Mouse (Mus musculus): ENCODE results near the gene Cdk6. TPM values are rescaled to one million over a fixed set of nuclear protein-coding genes. Genes with fewer than 3 reads are reported as not detected.

Gene Cdk6
- polyA plus RNA-seq, 1 experiment from 2014 or later = 17.8 TPM

- Histone ChIP-seq H3K4me2 (replicated peaks; ENCODE audit: low read depth, low read length) (no peak overlapping the region), H3K9me3 (ENCODE audit: control insufficient read depth, low read length) (no peaks in the 10 kb centered on the region), H3K9ac (ENCODE audit: low read depth, low read length) (no peak overlapping the region), H3K27ac (ENCODE audit: low read depth, low read length) (no peak overlapping the region), H3K4me3 (ENCODE audit: low read depth, low read length) (no peak overlapping the region), H3K36me3 (ENCODE audit: control insufficient read depth, insufficient read depth, low read length) (no peaks in the 10 kb centered on the region), H3K27me3 (ENCODE audit: control insufficient read depth, insufficient read depth, low read length) (no peaks in the 10 kb centered on the region), H3K4me1 (replicated peaks; ENCODE audit: control insufficient read depth, insufficient read depth, low read length) (no peaks in the 10 kb centered on the region)
- 76% methylated on average over 3 of the region's 3 CpGs for WGBS
- DNase-seq (ENCODE audit: low spot score) = no peak
- ATAC-seq (ENCODE audit: low FRiP score) = no peak
Measured at GRCm38 (mm10) chr5:3477711-3478110, 136.4 kb downstream of the Cdk6 start.

- no peak overlapping the region for H3K4me2 ChIP-seq (replicated peaks; ENCODE audit: low read depth, low read length)
- H3K4me3 ChIP-seq (ENCODE audit: low read depth, low read length) = no peak overlapping the region
- DNase-seq (ENCODE audit: low spot score) = no peak
- no peaks in the 10 kb centered on the region for H3K9me3 ChIP-seq (ENCODE audit: control insufficient read depth, low read length)
- H3K36me3 ChIP-seq (ENCODE audit: control insufficient read depth, insufficient read depth, low read length) = no peaks in the 10 kb centered on the region
- ATAC-seq (ENCODE audit: low FRiP score) = no peak
- no peak overlapping the region for H3K9ac ChIP-seq (ENCODE audit: low read depth, low read length)
- no peak overlapping the region for H3K27ac ChIP-seq (ENCODE audit: low read depth, low read length)
- 96% methylated on average over 8 of the region's 8 CpGs for WGBS
- H3K4me1 ChIP-seq (replicated peaks; ENCODE audit: control insufficient read depth, insufficient read depth, low read length) = no peaks in the 10 kb centered on the region
- H3K27me3 ChIP-seq (ENCODE audit: control insufficient read depth, insufficient read depth, low read length) = no peaks in the 10 kb centered on the region
Measured at GRCm38 (mm10) chr5:3478216-3478615, 136.9 kb downstream of the Cdk6 start.

GRCm38 (mm10) chr5:3479016-3479795 lies 137.9 kb downstream of the Cdk6 start:
- Histone ChIP-seq H3K27me3 (ENCODE audit: control insufficient read depth, insufficient read depth, low read length) (no peaks in the 10 kb centered on the region), H3K9ac (ENCODE audit: low read depth, low read length) (no peak overlapping the region), H3K4me3 (ENCODE audit: low read depth, low read length) (no peak overlapping the region), H3K36me3 (ENCODE audit: control insufficient read depth, insufficient read depth, low read length) (no peaks in the 10 kb centered on the region), H3K27ac (ENCODE audit: low read depth, low read length) (no peak overlapping the region), H3K4me2 (replicated peaks; ENCODE audit: low read depth, low read length) (no peak overlapping the region), H3K4me1 (replicated peaks; ENCODE audit: control insufficient read depth, insufficient read depth, low read length) (no peaks in the 10 kb centered on the region), H3K9me3 (ENCODE audit: control insufficient read depth, low read length) (no peaks in the 10 kb centered on the region)
- 92% methylated on average over 7 of the region's 7 CpGs for WGBS
- DNase-seq (ENCODE audit: low spot score) = no peak
- ATAC-seq (ENCODE audit: low FRiP score) = no peak

GRCm38 (mm10) chr5:3480637-3481395 lies 139.5 kb downstream of the Cdk6 start:
- H3K9ac ChIP-seq (ENCODE audit: low read depth, low read length) = no peak overlapping the region
- no peak overlapping the region for H3K27ac ChIP-seq (ENCODE audit: low read depth, low read length)
- 96% methylated on average over 9 of the region's 9 CpGs for WGBS
- DNase-seq (ENCODE audit: low spot score) = no peak
- H3K4me3 ChIP-seq (ENCODE audit: low read depth, low read length) = no peak overlapping the region
- no peak overlapping the region for H3K4me2 ChIP-seq (replicated peaks; ENCODE audit: low read depth, low read length)
- H3K4me1 ChIP-seq (replicated peaks; ENCODE audit: control insufficient read depth, insufficient read depth, low read length) = no peaks in the 10 kb centered on the region
- no peaks in the 10 kb centered on the region for H3K36me3 ChIP-seq (ENCODE audit: control insufficient read depth, insufficient read depth, low read length)
- H3K9me3 ChIP-seq (ENCODE audit: control insufficient read depth, low read length) = no peaks in the 10 kb centered on the region
- ATAC-seq (ENCODE audit: low FRiP score) = no peak
- H3K27me3 ChIP-seq (ENCODE audit: control insufficient read depth, insufficient read depth, low read length) = no peaks in the 10 kb centered on the region

GRCm38 (mm10) chr5:3482474-3482873 lies 141.2 kb downstream of the Cdk6 start:
- no peaks in the 10 kb centered on the region for H3K27me3 ChIP-seq (ENCODE audit: control insufficient read depth, insufficient read depth, low read length)
- no peak overlapping the region for H3K27ac ChIP-seq (ENCODE audit: low read depth, low read length)
- no peak overlapping the region for H3K9ac ChIP-seq (ENCODE audit: low read depth, low read length)
- H3K4me2 ChIP-seq (replicated peaks; ENCODE audit: low read depth, low read length) = no peak overlapping the region
- H3K36me3 ChIP-seq (ENCODE audit: control insufficient read depth, insufficient read depth, low read length) = no peaks in the 10 kb centered on the region
- H3K4me1 ChIP-seq (replicated peaks; ENCODE audit: control insufficient read depth, insufficient read depth, low read length) = no peaks in the 10 kb centered on the region
- no peaks in the 10 kb centered on the region for H3K9me3 ChIP-seq (ENCODE audit: control insufficient read depth, low read length)
- WGBS = 94% methylated on average over 7 of the region's 7 CpGs
- H3K4me3 ChIP-seq (ENCODE audit: low read depth, low read length) = no peak overlapping the region
- ATAC-seq (ENCODE audit: low FRiP score) (no peak), DNase-seq (ENCODE audit: low spot score) (no peak)

- ATAC-seq (ENCODE audit: low FRiP score) (no peak), DNase-seq (ENCODE audit: low spot score) (no peak)
- no peak overlapping the region for H3K9ac ChIP-seq (ENCODE audit: low read depth, low read length)
- WGBS = 92% methylated on average over 5 of the region's 5 CpGs
- H3K36me3 ChIP-seq (ENCODE audit: control insufficient read depth, insufficient read depth, low read length) = no peaks in the 10 kb centered on the region
- H3K9me3 ChIP-seq (ENCODE audit: control insufficient read depth, low read length) = no peaks in the 10 kb centered on the region
- H3K4me3 ChIP-seq (ENCODE audit: low read depth, low read length) = no peak overlapping the region
- no peaks in the 10 kb centered on the region for H3K27me3 ChIP-seq (ENCODE audit: control insufficient read depth, insufficient read depth, low read length)
- no peak overlapping the region for H3K4me2 ChIP-seq (replicated peaks; ENCODE audit: low read depth, low read length)
- H3K27ac ChIP-seq (ENCODE audit: low read depth, low read length) = no peak overlapping the region
- H3K4me1 ChIP-seq (replicated peaks; ENCODE audit: control insufficient read depth, insufficient read depth, low read length) = no peaks in the 10 kb centered on the region
Measured at GRCm38 (mm10) chr5:3483054-3483722, 141.9 kb downstream of the Cdk6 start.

GRCm38 (mm10) chr5:3486579-3487282 lies 145.4 kb downstream of the Cdk6 start:
- Histone ChIP-seq H3K4me2 (replicated peaks; ENCODE audit: low read depth, low read length) (no peak overlapping the region), H3K27ac (ENCODE audit: low read depth, low read length) (no peak overlapping the region)

GRCm38 (mm10) chr5:3488146-3488774 lies 147.0 kb downstream of the Cdk6 start:
- no peak overlapping the region for H3K4me3 ChIP-seq (ENCODE audit: low read depth, low read length)
- H3K4me2 ChIP-seq (replicated peaks; ENCODE audit: low read depth, low read length) = no peak overlapping the region
- ATAC-seq (ENCODE audit: low FRiP score) = no peak
- H3K9ac ChIP-seq (ENCODE audit: low read depth, low read length) = no peak overlapping the region
- no peaks in the 10 kb centered on the region for H3K27me3 ChIP-seq (ENCODE audit: control insufficient read depth, insufficient read depth, low read length)
- H3K4me1 ChIP-seq (replicated peaks; ENCODE audit: control insufficient read depth, insufficient read depth, low read length) = no peaks in the 10 kb centered on the region
- H3K27ac ChIP-seq (ENCODE audit: low read depth, low read length) = no peak overlapping the region
- H3K36me3 ChIP-seq (ENCODE audit: control insufficient read depth, insufficient read depth, low read length) = no peaks in the 10 kb centered on the region
- H3K9me3 ChIP-seq (ENCODE audit: control insufficient read depth, low read length) = no peaks in the 10 kb centered on the region
- no peak for DNase-seq (ENCODE audit: low spot score)
- WGBS = 89% methylated on average over 16 of the region's 16 CpGs

More at GRCm38 (mm10) chr5:3486579-3487282, 145.4 kb downstream of the Cdk6 start:
- no peak overlapping the region for H3K9ac ChIP-seq (ENCODE audit: low read depth, low read length)
- 72% methylated on average over 7 of the region's 7 CpGs for WGBS
- H3K9me3 ChIP-seq (ENCODE audit: control insufficient read depth, low read length) = no peaks in the 10 kb centered on the region
- no peaks in the 10 kb centered on the region for H3K4me1 ChIP-seq (replicated peaks; ENCODE audit: control insufficient read depth, insufficient read depth, low read length)
- H3K4me3 ChIP-seq (ENCODE audit: low read depth, low read length) = no peak overlapping the region
- DNase-seq (ENCODE audit: low spot score) (no peak), ATAC-seq (ENCODE audit: low FRiP score) (no peak)
- no peaks in the 10 kb centered on the region for H3K27me3 ChIP-seq (ENCODE audit: control insufficient read depth, insufficient read depth, low read length)
- H3K36me3 ChIP-seq (ENCODE audit: control insufficient read depth, insufficient read depth, low read length) = no peaks in the 10 kb centered on the region
